Mouse (Mus musculus) frontal cortex, postnatal 14 days (tissue): ENCODE data around the gene Kcnh8.
A peak's percentile ranks its signal among the peaks of the same experiment; 100 is the strongest.

Source experiments
- DNase-seq, 2 experiments: peaks; one replicate each; pipeline ENCODE4 v3.0.0; 2022; ENCODE audit warnings: low spot score in 2 of 2

The Kcnh8 gene

DNA sequence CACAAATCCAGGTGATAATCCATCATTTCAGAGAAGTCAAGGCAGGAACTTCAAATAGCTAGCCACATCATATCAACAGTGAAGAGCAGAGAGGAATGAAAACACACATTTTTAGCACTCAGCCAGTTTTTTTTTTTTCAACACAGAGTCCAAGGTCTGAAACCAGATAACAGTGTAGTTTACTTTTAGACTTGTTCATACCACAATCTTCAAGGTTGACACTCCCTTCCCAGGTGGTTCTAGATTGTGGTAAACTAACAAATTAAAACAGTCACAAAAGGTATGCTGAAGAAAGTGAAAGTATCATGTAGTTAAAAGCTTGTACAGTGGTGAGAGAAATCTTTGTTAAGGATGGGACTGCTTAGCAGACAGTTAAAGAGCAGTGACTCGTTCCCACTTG is 216.5 kb downstream of the Kcnh8 start:
- no peak for DNase-seq

DNA sequence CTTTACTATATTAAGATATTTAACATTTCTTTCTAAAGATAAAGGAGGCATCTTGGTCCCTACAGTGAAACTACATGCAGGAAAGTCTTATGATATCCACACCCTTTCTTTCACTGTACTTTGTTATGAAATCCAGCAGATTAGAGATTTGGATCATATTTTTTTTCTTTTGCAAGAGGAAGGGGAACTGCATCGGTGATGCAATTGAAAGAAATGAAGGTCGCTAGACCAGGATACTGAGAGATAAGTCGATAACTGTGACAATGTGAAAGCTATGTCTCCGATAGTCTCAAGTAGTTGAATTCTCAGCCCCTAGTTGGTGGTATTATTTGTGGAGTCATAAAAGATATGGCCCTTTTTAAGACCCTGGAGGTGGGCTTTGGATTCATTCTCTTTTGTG is 227.2 kb downstream of the Kcnh8 start:
- DNase-seq, result no peak

DNA sequence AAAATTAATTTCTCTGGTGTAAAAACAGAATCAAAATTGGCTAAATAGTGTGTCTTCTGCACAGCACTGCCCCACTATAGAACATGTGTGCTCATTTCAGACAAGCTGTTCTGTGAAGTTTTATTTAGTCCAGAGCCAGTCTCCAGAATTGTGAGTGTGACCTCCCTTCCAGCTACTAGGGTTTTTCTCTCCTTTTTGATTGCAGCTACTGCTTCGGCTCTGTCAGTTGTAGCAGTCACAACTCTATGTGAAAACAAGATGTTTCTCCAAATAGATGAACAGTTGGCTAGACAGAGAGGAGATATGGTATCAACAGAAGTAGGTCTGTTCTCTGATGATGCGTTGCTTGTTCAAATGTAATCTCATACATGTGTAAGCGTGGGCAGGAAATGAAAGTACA is 270.7 kb downstream of the Kcnh8 start:
- DNase-seq, result peak in 1 of 2 experiments; percentile 6

DNA sequence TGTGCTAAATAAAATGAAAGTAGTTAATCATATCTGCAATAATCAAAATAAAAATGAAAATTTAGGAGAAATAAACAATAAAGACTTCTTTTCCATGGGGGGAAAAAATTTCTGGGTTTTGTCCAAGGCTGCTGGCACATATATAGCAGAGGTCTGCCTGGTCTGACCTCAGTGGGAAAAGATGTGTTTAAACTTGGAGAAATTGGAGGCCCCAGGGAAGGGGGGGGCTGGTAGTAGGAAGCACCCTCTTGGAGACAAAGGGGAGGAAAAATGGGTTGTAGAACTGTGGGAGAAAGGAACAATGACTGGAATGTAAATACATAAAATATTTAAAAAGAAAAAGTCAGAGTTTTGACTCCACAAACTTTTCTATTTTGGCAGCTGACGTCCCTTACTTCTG is 276.5 kb downstream of the Kcnh8 start:
- DNase-seq, result no peak

DNA sequence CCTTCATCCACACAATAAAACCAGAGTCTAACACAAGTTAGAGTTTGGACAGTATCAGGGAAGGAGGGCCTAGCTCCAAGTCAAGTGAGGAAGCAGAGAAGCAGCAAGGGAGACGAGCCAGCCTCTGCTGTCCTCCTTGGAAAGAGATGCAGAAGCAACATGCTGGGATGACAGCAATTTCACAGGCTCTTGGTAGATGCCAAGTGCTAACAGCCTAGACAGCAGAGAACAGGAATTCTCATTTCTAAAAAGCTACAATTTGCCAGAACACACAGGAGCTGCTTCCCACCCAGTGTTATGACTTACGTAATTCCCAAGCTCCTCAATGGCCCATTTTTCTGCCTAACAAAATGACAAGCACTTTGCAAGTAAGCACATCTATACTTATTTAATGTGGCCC is 277.5 kb downstream of the Kcnh8 start:
- DNase-seq, result peak in 1 of 2 experiments; percentile 4

DNA sequence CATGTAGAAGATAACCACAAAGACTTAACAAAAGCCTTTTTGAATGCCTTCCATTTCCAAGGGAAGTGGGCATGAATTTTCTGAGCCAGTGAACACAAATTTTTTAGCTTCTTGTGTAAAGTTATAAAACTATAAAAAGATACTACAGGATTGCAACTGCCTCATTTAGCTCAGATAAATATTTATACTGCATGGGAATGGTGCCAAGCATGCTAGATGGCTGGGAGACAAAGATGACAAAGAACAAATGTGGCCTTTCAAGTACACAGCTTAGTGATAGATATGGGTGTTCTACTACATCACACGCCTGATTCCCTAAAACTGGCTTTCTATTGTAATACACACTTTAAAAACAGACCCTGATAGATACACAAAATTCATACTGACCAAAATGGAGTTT is 282.7 kb downstream of the Kcnh8 start:
- DNase-seq, result no peak

DNA sequence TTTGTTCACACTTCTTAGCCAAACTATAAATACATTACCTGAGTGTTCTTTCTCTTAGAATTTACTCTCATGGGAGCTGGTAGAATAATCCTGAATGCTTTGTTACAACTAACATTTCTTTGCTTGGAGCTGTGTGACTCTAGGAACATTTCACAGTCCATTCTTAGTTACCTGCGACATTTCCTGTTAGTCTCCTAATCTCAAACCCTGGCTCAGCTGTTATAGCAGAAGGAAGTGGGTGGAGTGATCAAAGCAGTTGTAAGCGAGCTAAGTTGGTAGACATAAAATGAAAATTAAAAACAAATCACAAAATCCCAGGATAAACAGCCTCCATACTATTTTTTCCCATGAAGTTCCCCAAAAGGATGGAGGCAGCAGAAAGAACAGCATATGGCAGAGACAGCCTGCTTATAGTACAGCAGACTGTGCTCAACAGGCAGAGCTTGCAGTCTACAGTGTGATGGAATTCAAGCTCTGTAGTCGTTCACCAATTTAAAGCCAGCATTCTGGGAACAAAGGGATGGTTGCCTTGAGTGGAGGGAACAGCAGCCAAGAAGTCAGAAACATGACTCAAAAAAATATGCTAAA is 318.1 kb downstream of the Kcnh8 start:
- DNase-seq, result peak; percentile 7 to 15

DNA sequence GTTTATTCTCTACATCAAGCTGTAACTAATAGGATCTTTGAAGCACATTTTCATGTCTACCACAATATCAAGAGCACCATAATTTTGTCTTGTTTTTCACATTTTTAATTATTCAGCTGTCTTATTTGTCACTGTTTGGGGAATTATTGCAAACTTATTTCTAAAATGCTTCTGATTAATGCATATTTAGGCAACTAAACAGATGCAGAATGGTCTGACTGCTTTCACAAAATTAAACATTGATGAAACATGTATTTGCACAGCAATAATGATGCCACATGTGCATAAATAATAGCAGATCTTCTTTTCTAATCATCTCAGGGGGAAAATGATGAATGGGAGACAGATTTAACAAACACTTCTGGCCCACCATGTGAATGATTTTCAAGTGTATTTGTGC is 341.5 kb downstream of the Kcnh8 start:
- DNase-seq, result no peak

DNA sequence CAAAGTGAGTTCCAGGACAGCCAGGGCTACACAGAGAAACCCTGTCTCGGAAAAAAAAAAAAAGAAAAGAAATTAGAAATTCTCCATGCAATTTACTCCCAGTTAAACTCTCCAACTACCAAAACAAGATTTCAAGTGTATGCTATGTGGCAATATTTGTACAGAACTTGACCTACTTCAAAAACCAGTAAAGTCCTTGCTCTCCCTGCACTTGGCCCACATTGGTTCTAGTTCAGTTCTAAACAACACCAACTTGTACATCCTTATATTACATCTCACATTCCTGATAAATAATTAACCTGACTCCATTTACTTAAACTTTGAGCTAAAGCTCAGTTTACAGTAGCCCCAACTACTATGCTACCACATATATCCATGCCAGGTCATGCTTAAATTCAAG is 370.2 kb downstream of the Kcnh8 start:
- DNase-seq, result no peak

DNA sequence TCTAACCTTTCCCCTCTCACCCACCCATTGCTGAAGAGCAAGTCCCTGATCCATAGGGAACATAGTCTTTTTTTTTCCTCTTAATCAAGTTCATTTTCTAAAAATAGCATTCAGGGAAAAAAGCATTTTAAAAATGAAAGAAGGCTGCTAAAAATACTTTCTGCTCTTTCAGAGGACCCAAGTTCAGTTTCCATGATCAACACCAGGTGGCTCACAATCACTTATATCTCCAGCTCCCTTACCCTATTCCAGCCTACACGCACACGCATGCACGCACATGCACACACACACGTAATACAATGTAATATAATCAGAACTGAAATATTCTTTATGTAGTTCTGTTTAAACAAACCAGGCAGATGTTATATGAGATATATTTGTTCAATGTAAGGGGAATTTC is 378.4 kb downstream of the Kcnh8 start:
- DNase-seq, result no peak
